Mouse (Mus musculus) midbrain, postnatal 0 days (tissue): ENCODE results near the gene Ubqln4. TPM values are rescaled to one million over a fixed set of nuclear protein-coding genes. Genes with fewer than 3 reads are reported as not detected.

Experiments
- ATAC-seq: fragments of 200-750 bp; cut with Nextera tagmentation; 2 replicates; pipeline ENCODE4 v1.8.0; 2017; ENCODE audit warnings: moderate number of reproducible peaks, mild to moderate bottlenecking, moderate TSS enrichment, moderate library complexity; ENCODE audit not compliant: low FRiP score
- DNase-seq: peaks from one replicate; pipeline ENCODE4 v3.0.0-alpha.2; 2015; ENCODE audit warnings: low spot score
- H3K27ac ChIP-seq: fragments of 300-500 bp; sonication (generic); 2 replicates; pipeline ENCODE4 v1.5.1; 2014; ENCODE audit warnings: low read depth, mild to moderate bottlenecking, low read length, mixed read lengths
- H3K27me3 ChIP-seq: fragments of 300-500 bp; sonication (generic); 2 replicates; pipeline ENCODE4 v1.6.1; 2014; ENCODE audit warnings: low read length, control low read depth, mixed read lengths; ENCODE audit not compliant: insufficient read depth
- H3K36me3 ChIP-seq: fragments of 300-500 bp; sonication (generic); 2 replicates; pipeline ENCODE4 v1.6.1; 2014; ENCODE audit warnings: low read length, control low read depth, mixed read lengths; ENCODE audit not compliant: insufficient read depth
- H3K4me1 ChIP-seq: fragments of 300-500 bp; sonication (generic); 2 replicates; pipeline ENCODE4 v1.6.1; 2014; ENCODE audit warnings: mild to moderate bottlenecking, control low read depth, antibody characterized with exemption, low read length, mixed read lengths; ENCODE audit not compliant: insufficient read depth
- H3K4me2 ChIP-seq: fragments of 300-500 bp; sonication (generic); 2 replicates; pipeline ENCODE4 v1.6.1; 2014; ENCODE audit warnings: low read depth, mild to moderate bottlenecking, low read length, mixed read lengths; ENCODE audit not compliant: poor library complexity, severe bottlenecking
- H3K4me3 ChIP-seq: fragments of 300-500 bp; sonication (generic); 2 replicates; pipeline ENCODE4 v1.5.1; 2014; ENCODE audit warnings: low read depth, mild to moderate bottlenecking, low read length, moderate library complexity
- H3K9ac ChIP-seq: fragments of 300-500 bp; sonication (generic); replicated peaks from 2 replicates; pipeline ENCODE4 v1.6.1; 2014; ENCODE audit warnings: mild to moderate bottlenecking, low read length, moderate library complexity, mixed read lengths; ENCODE audit not compliant: poor library complexity, severe bottlenecking
- H3K9me3 ChIP-seq: fragments of 300-500 bp; sonication (generic); 2 replicates; pipeline ENCODE4 v1.6.1; 2016; ENCODE audit warnings: low read length, control low read depth
- CTCF ChIP-seq: IDR thresholded peaks from 2 replicates; pipeline ENCODE4 v1.5.1; 2016; ENCODE audit warnings: antibody characterized with exemption, mild to moderate bottlenecking
- WGBS: fragments of 180-500 bp; shearing (Covaris S2); extraction: QIAGEN DNeasy Blood & Tissue Kit; methylation state at CpG from one replicate; pipeline ENCODE4 v1.1.7; 2014; 5-methylcytosine and 5-hydroxymethylcytosine counted together
- polyA plus RNA-seq: library from polyadenylated mRNA; unstranded; fragments of >200 nt; fragmentation: Nextera tagmentation; extraction: Ambion mirVana; gene quantifications from 2 replicates; pipeline ENCODE4 v1.2.1, GENCODE M21; 2015
- total RNA-seq: library from RNA; depleted of rRNA; stranded (reverse); fragments of >200 nt; gene quantifications from 2 replicates; pipeline ENCODE4 v1.2.3, GENCODE M21; 2014

Ubqln4 gene
- total and polyA plus RNA-seq, 2 experiments from 2014 or later, result 30.4 to 120 TPM

- Histone ChIP-seq H3K4me2 (no peak overlapping the region), H3K9me3 (no peaks in the 10 kb centered on the region), H3K36me3 (no peaks in the 10 kb centered on the region), H3K27me3 (no peaks in the 10 kb centered on the region), H3K9ac (no peak overlapping the region), H3K27ac (no peak overlapping the region), H3K4me1 (peaks cover 6% of the 10 kb centered on the region), H3K4me3 (no peak overlapping the region)
- ATAC-seq (no peak), DNase-seq (no peak)
- no peak for TF ChIP-seq CTCF
- WGBS, result 82% methylated on average over 7 of the region's 7 CpGs
Observed at GRCm38 (mm10) chr3:88513546-88514115, 39.9 kb upstream of the Ubqln4 start.

GRCm38 (mm10) chr3:88514231-88515094, 39.1 kb upstream of the Ubqln4 start:
- Histone ChIP-seq H3K4me2 (no peak overlapping the region), H3K4me1 (peaks cover 5% of the 10 kb centered on the region; the same call in 1 of the 2 replicates)

GRCm38 (mm10) chr3:88515095-88515386, 38.5 kb upstream of the Ubqln4 start:
- Histone ChIP-seq H3K27ac (no peak overlapping the region), H3K4me3 (no peak overlapping the region), H3K4me2 (no peak overlapping the region), H3K36me3 (no peaks in the 10 kb centered on the region), H3K27me3 (no peaks in the 10 kb centered on the region), H3K9ac (no peak overlapping the region), H3K4me1 (peaks cover 3% of the 10 kb centered on the region; the same call in 1 of the 2 replicates), H3K9me3 (no peaks in the 10 kb centered on the region)
- no peak for TF ChIP-seq CTCF
- no peak for ATAC-seq
- whole genome bisulfite sequencing, result 100% methylated on average over 2 of the region's 2 CpGs
- DNase-seq, result no peak

More at GRCm38 (mm10) chr3:88514231-88515094, 39.1 kb upstream of the Ubqln4 start:
- no peak overlapping the region for H3K9ac ChIP-seq
- DNase-seq (no peak), ATAC-seq (no peak)
- 78% methylated on average over 10 of the region's 10 CpGs for WGBS
- no peak overlapping the region for H3K27ac ChIP-seq
- H3K4me3 ChIP-seq, result no peak overlapping the region
- H3K36me3 ChIP-seq, result no peaks in the 10 kb centered on the region
- TF ChIP-seq CTCF, result no peak
- H3K27me3 ChIP-seq, result no peaks in the 10 kb centered on the region
- no peaks in the 10 kb centered on the region for H3K9me3 ChIP-seq

DNA sequence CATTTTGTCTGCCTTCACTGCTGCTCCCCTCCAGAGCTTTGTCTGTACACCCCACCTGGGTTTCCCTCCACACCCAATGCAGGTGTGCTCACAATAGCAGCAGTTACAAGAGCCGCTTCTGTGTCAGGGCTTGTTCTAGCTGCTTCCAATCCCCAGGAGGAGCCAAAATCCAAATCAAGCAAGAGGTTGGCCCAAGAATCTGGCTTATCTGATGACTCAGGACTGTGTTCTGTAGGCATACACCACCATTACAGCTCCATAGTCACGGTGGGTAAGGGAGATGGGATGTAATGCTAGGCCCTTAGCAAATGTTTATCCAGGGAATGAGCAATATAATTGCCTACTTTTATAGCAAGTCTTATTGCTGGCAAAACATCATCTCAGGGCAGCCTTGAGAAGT, 37.2 kb upstream of the Ubqln4 start:
- Histone ChIP-seq H3K9ac (no peak overlapping the region), H3K4me1 (no peaks in the 10 kb centered on the region), H3K9me3 (no peaks in the 10 kb centered on the region), H3K4me2 (no peak overlapping the region), H3K4me3 (no peak overlapping the region), H3K27ac (no peak overlapping the region), H3K36me3 (no peaks in the 10 kb centered on the region), H3K27me3 (no peaks in the 10 kb centered on the region)
- WGBS, result 88% methylated on average over 2 of the region's 2 CpGs
- no peak for ATAC-seq
- DNase-seq, result no peak
- no peak for TF ChIP-seq CTCF

DNA sequence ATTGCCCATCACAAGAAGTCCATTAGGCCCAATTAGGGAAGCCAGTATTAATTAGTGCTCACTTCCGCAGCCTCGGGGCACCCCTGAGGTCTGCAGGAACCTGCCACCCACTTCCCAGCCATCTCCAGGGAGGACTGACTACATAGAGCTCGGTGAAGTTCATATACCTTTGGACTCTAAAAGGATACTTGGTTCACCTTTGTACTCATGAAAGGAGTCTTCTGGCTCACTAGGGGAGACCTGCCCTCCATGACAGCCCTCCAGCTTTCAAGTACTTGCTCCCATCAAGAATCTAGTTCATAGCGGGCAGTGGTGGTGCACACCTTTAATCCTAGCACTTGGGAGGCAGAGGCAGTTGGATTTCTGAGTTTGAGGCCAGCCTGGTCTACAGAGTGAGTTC, 35.1 kb upstream of the Ubqln4 start:
- Histone ChIP-seq H3K36me3 (no peaks in the 10 kb centered on the region), H3K9ac (no peak overlapping the region), H3K4me1 (no peaks in the 10 kb centered on the region), H3K4me2 (no peak overlapping the region), H3K4me3 (no peak overlapping the region), H3K27ac (no peak overlapping the region), H3K27me3 (no peaks in the 10 kb centered on the region), H3K9me3 (no peaks in the 10 kb centered on the region)
- no peak for TF ChIP-seq CTCF
- WGBS, result 89% methylated on average over 4 of the region's 4 CpGs
- ATAC-seq (no peak), DNase-seq (no peak)

GRCm38 (mm10) chr3:88520078-88520477, 33.5 kb upstream of the Ubqln4 start:
- WGBS, result 83% methylated on average over 2 of the region's 2 CpGs
- Histone ChIP-seq H3K36me3 (peaks cover 3% of the 10 kb centered on the region), H3K27ac (no peak overlapping the region), H3K27me3 (no peaks in the 10 kb centered on the region), H3K4me3 (no peak overlapping the region), H3K4me2 (no peak overlapping the region), H3K9me3 (no peaks in the 10 kb centered on the region), H3K9ac (no peak overlapping the region), H3K4me1 (no peaks in the 10 kb centered on the region)
- no peak for TF ChIP-seq CTCF
- ATAC-seq, result no peak
- DNase-seq, result no peak
